Mouse (Mus musculus): ENCODE measurements around the gene Gsk3a.

DNA sequence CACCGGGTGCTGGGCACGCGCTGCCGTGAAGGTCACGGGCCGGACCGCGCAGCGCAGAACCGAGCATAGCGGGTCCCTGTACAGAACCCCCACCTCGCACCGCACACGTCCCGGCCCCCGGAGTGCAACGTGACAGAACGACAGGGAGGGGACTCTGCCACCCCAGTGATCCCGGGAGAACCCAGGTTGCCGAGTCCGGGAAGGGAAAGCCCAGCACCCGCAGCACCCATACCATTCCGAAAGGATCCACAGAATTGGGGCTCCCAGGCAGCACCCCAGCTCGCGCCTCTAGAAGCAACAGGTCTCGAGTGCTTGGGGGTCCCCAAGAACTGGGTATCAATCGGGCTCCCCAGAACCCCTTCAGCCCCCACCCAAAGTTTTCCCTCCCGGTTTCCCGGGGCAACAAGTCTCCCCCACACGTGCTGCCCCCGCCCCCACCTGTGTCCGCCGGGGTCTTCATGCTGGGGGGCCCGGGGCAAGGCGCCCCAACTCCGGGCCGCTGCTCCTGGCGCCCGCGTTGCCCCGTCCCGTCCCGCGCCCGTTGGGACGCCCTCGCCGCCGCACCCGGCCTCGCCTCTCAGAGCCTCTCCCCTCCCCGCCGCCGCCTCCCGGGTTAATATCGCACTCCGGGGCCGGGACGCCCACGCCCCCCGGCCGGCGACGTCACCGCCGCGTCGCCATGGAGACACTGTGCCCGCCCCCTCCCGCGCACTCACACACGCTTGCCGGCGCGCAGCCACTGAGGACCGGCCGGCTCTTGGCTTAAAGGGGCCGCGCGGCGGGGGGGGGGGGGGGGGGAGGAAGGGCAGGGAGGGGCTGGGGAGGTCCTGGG lies 12.7 kb upstream of the Gsk3a start, which contains the start of gene Erf:
- TF ChIP-seq CTCF (IDR thresholded peaks at IDR 0.05; ENCODE audit: low read depth) = no peak
- no peak for TF ChIP-seq EP300 (IDR thresholded peaks at IDR 0.05; ENCODE audit: low read depth)

Measured in liver, embryonic 14.5 days (tissue).